Mouse (Mus musculus): ENCODE results near the gene Gm6525.

DNA sequence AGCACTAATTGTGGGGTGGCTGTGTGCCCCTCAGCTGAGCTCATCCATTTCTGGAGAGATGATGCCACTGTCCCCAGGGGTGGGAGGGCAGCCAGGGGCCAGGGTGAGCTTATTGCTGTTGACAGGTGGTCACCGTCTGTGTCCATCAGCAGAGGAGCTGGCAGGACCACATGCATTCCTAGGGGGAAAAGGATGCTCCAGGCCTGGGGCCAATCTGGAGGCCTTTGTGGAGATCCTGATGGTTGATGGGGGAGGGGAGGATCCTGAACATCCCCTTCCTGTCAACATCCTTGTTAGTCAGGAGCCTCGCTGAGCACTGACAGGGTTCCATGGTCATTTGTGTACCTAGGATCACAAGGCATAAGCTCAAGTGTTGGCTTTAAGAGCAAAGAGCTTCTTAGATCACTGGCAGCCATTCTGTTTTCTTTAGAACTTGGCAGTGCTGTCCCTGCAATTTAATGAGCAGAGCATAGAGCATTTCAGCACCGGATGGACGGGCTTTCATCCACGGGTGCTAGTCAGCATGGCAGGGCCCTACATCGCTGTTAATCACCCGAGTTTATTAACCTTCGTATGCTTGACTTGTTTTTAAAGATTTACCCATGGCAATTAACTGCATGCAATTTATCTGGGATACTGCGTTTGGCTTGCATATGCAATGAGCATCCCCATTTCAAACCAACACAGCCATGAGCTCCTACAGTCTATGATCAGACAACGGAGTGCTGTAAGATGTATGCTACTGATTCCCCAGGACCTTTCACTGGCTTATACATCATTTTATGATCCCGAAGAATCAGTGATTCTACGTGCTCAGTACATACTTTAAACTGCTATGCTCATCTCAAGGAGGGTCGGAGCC lies 26.9 kb downstream of the Gm6525 start:
- TF ChIP-seq CTCF (conservative IDR thresholded peaks at IDR 0.05; ENCODE audit: low read length) (no peak), POU5F1 (IDR thresholded peaks at IDR 0.05; ENCODE audit: borderline replicate concordance, low read length) (no peak), NANOG (IDR thresholded peaks at IDR 0.05; ENCODE audit: borderline replicate concordance, low read length) (no peak)

Data from E14TG2a.4 (cell line).